Mouse (Mus musculus) embryonic facial prominence, embryonic 15.5 days (tissue): Measurements from ENCODE around the gene Sap30. TPM values are rescaled to one million over a fixed set of nuclear protein-coding genes. Genes with fewer than 3 reads are reported as not detected.
"Not testable (repeated sequence)": the region's sequence is repeated elsewhere in the genome, so short reads cannot be mapped to it uniquely, and the experiment has no call there.

Source experiments
- ATAC-seq: fragments of 200-750 bp; cut with Nextera tagmentation; 2 replicates; pipeline ENCODE4 v1.8.0; 2017; ENCODE audit warnings: low read depth, moderate TSS enrichment; ENCODE audit not compliant: insufficient number of reproducible peaks, low FRiP score, low TSS enrichment
- H3K27ac ChIP-seq: fragments of 300-500 bp; sonication (generic); replicated peaks from 2 replicates; pipeline ENCODE4 v1.5.1; 2015; ENCODE audit warnings: mild to moderate bottlenecking, inconsistent platforms
- H3K27me3 ChIP-seq: fragments of 300-500 bp; sonication (generic); 2 replicates; pipeline ENCODE4 v1.6.1; 2015; ENCODE audit warnings: inconsistent platforms
- H3K36me3 ChIP-seq: fragments of 300-500 bp; sonication (generic); 2 replicates; pipeline ENCODE4 v1.6.1; 2015; ENCODE audit warnings: mild to moderate bottlenecking, inconsistent platforms
- H3K4me1 ChIP-seq: fragments of 300-500 bp; sonication (generic); 2 replicates; pipeline ENCODE4 v1.6.1; 2015; ENCODE audit warnings: inconsistent platforms
- H3K4me2 ChIP-seq: fragments of 300-500 bp; sonication (generic); replicated peaks from 2 replicates; pipeline ENCODE4 v1.6.1; 2015; ENCODE audit warnings: mild to moderate bottlenecking, inconsistent platforms
- H3K4me3 ChIP-seq: fragments of 300-500 bp; sonication (generic); replicated peaks from 2 replicates; pipeline ENCODE4 v1.5.1; 2015; ENCODE audit warnings: mild to moderate bottlenecking, inconsistent platforms
- H3K9ac ChIP-seq: fragments of 300-500 bp; sonication (generic); 2 replicates; pipeline ENCODE4 v1.6.1; 2015; ENCODE audit warnings: inconsistent platforms
- H3K9me3 ChIP-seq: fragments of 300-500 bp; sonication (generic); replicated peaks from 2 replicates; pipeline ENCODE4 v1.6.1; 2016; ENCODE audit warnings: inconsistent platforms
- WGBS: fragments of 180-500 bp; shearing (Covaris S2); methylation state at CpG from one replicate; pipeline ENCODE4 v1.1.7; 2015; 5-methylcytosine and 5-hydroxymethylcytosine counted together
- polyA plus RNA-seq: library from polyadenylated mRNA; unstranded; fragments of >200 nt; fragmentation: Nextera tagmentation; extraction: Ambion mirVana; gene quantifications from 2 replicates; pipeline ENCODE4 v1.2.1, GENCODE M21; 2015

The Sap30 gene
- polyA plus RNA-seq, 1 experiment from 2014 or later: 36.0 TPM

DNA sequence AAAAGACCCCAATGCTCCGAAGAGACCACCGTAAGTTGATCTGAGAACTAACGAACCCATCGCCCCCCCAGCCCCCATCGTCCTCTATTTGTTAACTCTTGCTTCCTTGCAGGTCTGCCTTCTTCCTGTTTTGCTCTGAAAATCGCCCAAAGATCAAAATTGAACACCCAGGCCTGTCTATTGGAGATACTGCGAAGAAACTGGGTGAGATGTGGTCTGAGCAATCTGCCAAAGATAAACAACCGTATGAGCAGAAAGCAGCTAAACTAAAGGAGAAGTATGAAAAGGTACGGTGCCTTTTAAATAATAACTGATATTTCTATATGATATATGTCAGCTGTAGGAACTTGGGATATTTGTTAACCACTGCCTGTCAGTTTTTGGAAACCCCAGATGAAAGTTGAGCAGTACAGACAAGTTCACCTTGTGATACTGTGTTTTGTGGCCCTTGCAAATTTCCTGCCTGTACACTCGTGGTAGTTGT, 25.6 kb upstream of the Sap30 start:
- ATAC-seq: not testable (repeated sequence)
- H3K27ac ChIP-seq: peak overlapping the region; percentile 100; the same call in 1 of the 2 replicates
- 6% methylated on average over 10 of the region's 10 CpGs for WGBS

DNA sequence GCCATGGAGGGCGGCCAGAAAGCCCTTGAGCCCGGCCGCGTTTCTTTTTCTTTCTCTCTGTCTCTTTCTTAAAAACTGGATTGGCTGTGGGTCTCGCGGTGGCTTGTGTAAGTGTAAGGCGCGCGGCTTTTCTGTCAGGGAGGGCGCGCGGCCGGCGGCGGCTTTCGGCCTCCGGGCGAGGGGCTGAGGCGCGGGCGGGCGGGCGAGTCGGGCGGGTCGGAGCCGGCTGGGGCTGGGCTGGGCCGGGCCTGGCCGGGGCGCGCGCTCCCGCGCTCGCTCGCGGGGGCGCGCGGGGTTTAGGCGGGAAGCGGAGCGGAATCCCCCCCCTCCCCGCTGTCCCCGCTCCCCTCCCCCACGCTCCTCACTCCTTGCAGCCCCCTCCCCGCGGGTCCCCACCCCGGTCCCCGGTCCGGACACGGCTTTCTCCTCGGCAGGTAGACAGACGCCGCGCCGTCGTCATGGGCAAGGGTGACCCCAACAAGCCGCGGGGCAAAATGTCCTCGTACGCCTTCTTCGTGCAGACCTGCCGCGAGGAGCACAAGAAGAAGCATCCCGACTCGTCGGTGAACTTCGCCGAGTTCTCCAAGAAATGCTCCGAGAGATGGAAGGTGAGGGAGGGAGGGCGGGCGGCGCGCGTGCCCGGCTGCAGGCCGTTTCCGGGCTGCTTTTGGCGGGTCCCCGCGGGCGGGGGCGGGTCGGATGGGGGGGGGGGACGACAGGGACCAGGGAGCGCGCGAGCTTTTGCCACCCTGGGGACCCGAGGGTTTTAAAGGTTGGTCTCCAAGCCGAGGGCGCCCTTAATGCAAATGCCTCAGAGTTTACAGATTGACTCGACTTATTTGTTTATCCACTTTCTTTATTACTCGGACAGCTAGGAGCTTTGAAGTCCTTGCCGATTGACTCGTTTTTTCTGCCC, 24.7 kb upstream of the Sap30 start:
- ATAC-seq: peak; percentile 49

More for the DNA sequence above, 25.6 kb upstream of the Sap30 start:
- not testable (repeated sequence) for H3K9me3 ChIP-seq, H3K4me1 ChIP-seq, H3K27me3 ChIP-seq
- Histone ChIP-seq H3K36me3 (peaks cover 16% of the 10 kb centered on the region), H3K4me3 (peak overlapping the region; percentile 82), H3K9ac (peak overlapping the region; percentile 99), H3K4me2 (peak overlapping the region; percentile 49)

DNA sequence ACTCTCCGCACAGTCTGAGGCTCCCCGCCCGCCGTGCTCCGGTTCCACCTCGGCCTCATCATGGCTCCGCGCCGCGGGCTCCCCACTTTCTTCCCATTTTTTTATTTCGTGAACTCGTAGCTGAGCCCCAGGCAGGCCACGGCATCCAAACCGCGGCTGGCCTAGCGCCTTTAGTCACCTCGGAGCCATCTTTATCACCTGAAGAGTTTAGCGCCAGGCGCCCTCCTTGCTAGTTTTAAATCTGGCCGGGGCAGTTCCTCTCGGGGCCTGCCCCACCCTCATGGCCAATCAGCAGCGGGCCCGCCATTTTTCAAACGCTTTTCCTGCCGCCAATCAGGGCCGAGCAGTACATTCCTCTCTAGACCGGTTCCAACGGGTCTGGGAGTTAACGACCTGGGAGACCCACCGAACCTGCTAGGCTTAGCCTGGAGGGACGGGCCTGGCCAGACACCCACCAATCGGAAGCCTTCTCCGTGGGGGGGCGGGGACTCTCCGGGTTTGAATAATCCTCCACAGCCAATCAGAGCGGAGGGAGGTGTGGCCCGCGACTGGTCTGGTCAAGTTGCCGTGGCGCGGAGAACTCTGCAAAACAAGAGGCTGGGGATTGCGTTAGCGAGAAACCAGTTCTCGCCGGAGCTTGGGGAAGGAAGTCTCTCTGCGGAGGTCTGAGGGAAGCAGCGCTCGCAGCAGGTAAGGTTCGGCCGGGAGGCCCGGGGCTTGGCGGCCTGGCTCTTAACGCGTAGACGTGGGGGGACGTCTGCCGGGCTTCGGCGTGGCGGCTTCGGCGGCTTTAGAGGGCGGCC, 23.9 kb upstream of the Sap30 start, which contains the start of gene Hmgb2:
Hmgb2 (plus strand) TSS at position 592 of the 803 bp plus-strand sequence.
- WGBS: under 1% methylated on average over 63 of the region's 63 CpGs
- peak within 1 kb of the TSS; percentile 99 for H3K9ac ChIP-seq

More for the DNA sequence above, 24.7 kb upstream of the Sap30 start:
- under 1% methylated on average over 77 of the region's 96 CpGs for WGBS
- Histone ChIP-seq H3K9ac (peak overlapping the region; percentile 99), H3K4me2 (peak overlapping the region; percentile 49), H3K27ac (peak overlapping the region; percentile 100), H3K36me3 (peaks cover 10% of the 10 kb centered on the region), H3K4me1 (peaks cover 5% of the 10 kb centered on the region), H3K9me3 (no peaks in the 10 kb centered on the region), H3K27me3 (no peaks in the 10 kb centered on the region), H3K4me3 (peak overlapping the region; percentile 82)

DNA sequence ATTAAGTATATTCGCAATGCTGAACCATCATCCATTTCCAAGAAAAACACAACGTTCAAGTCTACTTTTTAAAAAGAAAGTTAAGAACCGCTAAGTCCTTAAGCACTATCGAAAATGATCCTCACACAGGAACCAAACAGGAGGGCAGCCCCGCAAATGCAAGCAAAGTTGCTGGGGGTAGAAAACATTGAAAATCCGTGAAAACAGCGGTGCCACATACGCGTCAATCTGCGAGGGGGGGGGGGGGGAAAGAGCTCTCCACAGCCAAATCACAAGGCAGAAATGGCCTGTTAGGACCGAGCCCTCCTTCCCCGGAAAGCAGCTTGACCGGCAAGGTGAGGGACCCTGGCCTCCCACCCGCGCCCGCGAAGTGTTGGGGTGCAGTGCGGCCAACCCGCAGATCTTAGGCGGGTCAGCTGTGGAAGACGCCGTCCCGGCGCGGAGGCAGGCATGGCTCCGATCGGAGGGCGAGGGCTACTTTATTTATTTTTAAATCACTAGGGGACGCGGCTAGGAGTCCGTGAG, 23.2 kb upstream of the Sap30 start:
- Histone ChIP-seq H3K9ac (peak overlapping the region; percentile 77), H3K4me1 (peaks cover 5% of the 10 kb centered on the region), H3K4me3 (peak overlapping the region; percentile 82), H3K36me3 (peaks cover 3% of the 10 kb centered on the region; the same call in 1 of the 2 replicates), H3K27me3 (no peaks in the 10 kb centered on the region), H3K27ac (peak overlapping the region; percentile 84), H3K4me2 (peak overlapping the region; percentile 96), H3K9me3 (no peaks in the 10 kb centered on the region)
- 1% methylated on average over 31 of the region's 31 CpGs for WGBS
- ATAC-seq: no peak

More for the DNA sequence above, 23.9 kb upstream of the Sap30 start, which contains the start of gene Hmgb2:
- Histone ChIP-seq H3K36me3 (peaks cover 7% of the 10 kb centered on the region), H3K27me3 (no peaks in the 10 kb centered on the region), H3K4me3 (peak within 1 kb of the TSS; percentile 82), H3K9me3 (no peaks in the 10 kb centered on the region), H3K27ac (peak within 1 kb of the TSS; percentile 100), H3K4me2 (peak within 1 kb of the TSS; percentile 96), H3K4me1 (peaks cover 5% of the 10 kb centered on the region)
- ATAC-seq: peak; percentile 100

DNA sequence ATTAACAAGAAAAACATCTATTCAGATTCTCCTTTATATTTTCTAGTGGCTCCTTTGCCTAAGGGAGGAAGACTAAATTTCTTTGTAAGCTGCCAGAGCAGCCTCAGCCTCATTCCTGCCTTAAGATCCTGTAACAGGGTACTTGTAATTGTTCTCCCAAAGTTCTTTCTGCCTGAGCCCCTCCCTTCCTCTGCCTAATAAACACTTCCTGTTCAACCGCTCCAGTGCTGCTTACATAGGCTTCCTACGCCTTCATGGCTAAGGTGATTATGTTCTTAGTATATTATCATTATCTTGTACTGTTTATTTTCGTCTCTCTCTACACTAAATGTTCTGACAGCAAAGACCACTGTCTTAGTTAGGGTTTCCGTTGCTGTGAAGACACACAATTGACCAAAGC, 21.0 kb upstream of the Sap30 start:
- no peak overlapping the region for H3K4me2 ChIP-seq
- no peaks in the 10 kb centered on the region for H3K36me3 ChIP-seq
- H3K9ac ChIP-seq: no peak overlapping the region
- H3K27me3 ChIP-seq: no peaks in the 10 kb centered on the region
- H3K4me3 ChIP-seq: no peak overlapping the region
- 75% methylated on average over 4 of the region's 4 CpGs for WGBS
- H3K9me3 ChIP-seq: no peaks in the 10 kb centered on the region
- no peak overlapping the region for H3K27ac ChIP-seq
- ATAC-seq: no peak
- peaks cover 5% of the 10 kb centered on the region for H3K4me1 ChIP-seq

DNA sequence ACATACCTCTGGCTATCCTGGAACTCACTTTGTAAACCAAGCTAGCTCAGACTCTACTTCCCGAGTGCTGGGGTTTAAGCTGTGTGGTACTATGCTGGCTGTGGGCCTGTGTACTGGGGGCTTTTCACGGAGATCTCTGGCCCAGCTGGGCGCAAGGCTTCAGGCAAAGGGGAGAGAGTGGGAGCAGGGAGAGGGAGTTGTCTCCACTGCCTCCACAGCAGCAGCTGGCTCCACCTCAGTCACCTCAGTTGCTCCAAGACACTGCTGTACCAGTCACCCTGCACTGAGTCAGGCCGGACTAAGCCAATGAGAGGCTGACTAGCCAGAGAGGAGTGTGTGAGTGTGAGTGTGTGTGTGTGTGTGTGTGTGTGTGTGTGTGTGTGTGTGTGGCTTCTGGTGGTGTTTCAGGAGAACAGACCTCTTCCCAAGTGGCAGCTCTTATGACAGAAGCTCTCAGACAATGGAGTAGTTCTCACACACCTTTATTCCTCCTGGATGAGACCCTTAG, 19.9 kb upstream of the Sap30 start:
- no peak overlapping the region for H3K4me2 ChIP-seq
- H3K9ac ChIP-seq: no peak overlapping the region
- peaks cover 5% of the 10 kb centered on the region for H3K4me1 ChIP-seq
- WGBS: 86% methylated on average over 4 of the region's 4 CpGs
- H3K9me3 ChIP-seq: no peaks in the 10 kb centered on the region
- no peaks in the 10 kb centered on the region for H3K27me3 ChIP-seq
- ATAC-seq: no peak
- no peak overlapping the region for H3K27ac ChIP-seq
- no peaks in the 10 kb centered on the region for H3K36me3 ChIP-seq
- no peak overlapping the region for H3K4me3 ChIP-seq

DNA sequence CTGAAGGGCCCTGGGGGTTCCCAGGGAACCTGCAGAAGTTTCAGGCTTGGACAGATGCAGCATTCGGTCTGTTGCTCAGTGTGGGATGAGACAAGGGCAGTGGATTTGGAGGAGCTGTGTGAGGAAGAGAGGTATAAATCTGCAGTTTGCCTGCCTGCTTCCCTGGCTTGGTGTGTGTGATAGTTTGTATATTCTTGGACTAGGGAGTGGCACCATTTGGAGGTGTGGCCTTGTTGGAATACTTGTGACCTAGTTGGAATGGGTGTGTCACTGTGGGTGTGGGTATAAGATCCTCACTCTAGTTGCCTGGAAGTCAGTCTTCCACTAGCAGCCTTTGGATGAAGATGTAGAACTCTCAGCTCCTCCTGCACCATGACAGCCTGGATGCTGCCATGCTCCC, 17.8 kb upstream of the Sap30 start:
- not testable (repeated sequence) for H3K36me3 ChIP-seq, ATAC-seq, H3K27me3 ChIP-seq, H3K4me3 ChIP-seq, H3K4me1 ChIP-seq, H3K4me2 ChIP-seq, H3K9ac ChIP-seq, H3K27ac ChIP-seq, H3K9me3 ChIP-seq
- 69% methylated on average over 1 of the region's 1 CpGs for WGBS

DNA sequence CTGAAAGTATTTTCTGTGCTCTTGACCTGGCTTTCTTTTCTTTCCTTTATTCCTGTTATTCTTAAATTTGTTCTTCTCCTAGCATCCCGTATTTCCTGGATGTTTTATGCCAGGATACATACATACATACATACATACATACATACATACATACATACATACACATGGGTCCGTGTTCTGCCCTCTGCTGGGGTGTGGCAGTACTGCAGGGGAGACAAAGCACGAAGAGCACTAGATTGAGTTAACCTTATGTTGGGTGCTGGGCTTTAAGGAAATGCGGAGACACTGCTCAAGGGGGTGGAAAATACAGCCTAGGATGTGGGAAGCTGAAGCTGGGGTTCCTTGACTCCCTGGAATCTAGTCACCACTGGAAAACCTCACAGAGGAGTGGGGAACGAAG, 16.0 kb upstream of the Sap30 start:
- WGBS: 47% methylated on average over 5 of the region's 5 CpGs
- no peaks in the 10 kb centered on the region for H3K27me3 ChIP-seq

DNA sequence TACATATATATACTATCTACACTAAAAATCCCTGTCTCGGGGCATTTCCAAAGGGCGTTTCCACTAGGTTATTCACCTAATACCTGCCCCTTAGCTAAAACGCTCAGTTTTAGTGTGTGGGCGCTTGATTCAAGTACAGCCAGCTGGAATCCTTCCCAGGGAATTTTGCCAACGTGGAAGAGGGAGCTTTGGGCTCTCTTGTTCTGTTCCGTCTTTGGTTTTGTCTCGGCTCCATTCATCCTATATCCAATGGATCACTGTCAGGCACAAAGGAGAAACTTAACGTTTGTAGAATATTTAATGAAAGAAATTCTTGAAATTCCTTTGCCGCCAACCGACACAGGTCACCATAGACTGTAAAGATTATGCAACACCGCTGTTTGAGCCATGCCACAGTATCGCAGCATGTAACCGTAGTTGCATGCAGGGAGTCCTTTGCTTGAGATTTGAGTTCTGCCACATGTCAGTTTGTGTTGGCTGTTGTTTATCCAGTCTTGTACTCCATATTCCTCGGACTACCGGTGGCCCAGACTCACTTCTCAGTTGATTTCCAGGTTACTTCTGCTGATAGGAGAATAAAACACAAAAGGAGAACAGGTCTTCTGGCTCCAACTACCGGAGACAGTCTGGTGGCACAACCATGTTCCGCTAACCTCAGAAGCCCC, 11.3 kb upstream of the Sap30 start:
- ATAC-seq: peak; percentile 68; the same call in 1 of the 2 replicates
- 0 out of 2 replicates have a peak overlapping the region, but pooled peaks have one; percentile 17 for H3K27ac ChIP-seq
- WGBS: 50% methylated on average over 17 of the region's 17 CpGs
- H3K9ac ChIP-seq: no peak overlapping the region
- H3K27me3 ChIP-seq: no peaks in the 10 kb centered on the region
- no peaks in the 10 kb centered on the region for H3K36me3 ChIP-seq
- H3K4me3 ChIP-seq: no peak overlapping the region
- peak overlapping the region; percentile 4 for H3K4me2 ChIP-seq
- H3K4me1 ChIP-seq: no peaks in the 10 kb centered on the region
- no peaks in the 10 kb centered on the region for H3K9me3 ChIP-seq

More for the DNA sequence above, 16.0 kb upstream of the Sap30 start:
- H3K9me3 ChIP-seq: no peaks in the 10 kb centered on the region
- ATAC-seq: no peak
- no peak overlapping the region for H3K4me3 ChIP-seq
- H3K4me2 ChIP-seq: no peak overlapping the region
- no peak overlapping the region for H3K27ac ChIP-seq
- no peaks in the 10 kb centered on the region for H3K36me3 ChIP-seq
- no peaks in the 10 kb centered on the region for H3K4me1 ChIP-seq
- no peak overlapping the region for H3K9ac ChIP-seq

DNA sequence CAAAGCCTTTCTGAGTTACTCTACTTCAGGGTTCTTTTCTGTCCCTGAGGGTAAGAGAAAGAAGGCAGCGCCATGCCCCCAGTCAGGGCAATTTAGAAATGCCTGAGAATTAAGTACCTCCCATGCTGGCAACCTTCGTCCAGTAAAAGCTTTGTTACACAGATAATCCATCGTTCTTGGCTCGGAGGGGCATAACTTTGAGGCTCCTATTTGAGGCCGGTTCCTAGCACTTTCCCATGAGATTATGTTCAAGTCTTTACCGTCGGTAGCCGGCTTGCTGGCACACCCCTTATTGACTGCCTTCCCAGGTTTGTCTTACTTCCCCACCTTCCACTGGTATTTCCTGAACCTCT, 10.8 kb upstream of the Sap30 start:
- Histone ChIP-seq H3K9me3 (no peaks in the 10 kb centered on the region), H3K36me3 (no peaks in the 10 kb centered on the region), H3K4me3 (no peak overlapping the region), H3K4me1 (no peaks in the 10 kb centered on the region), H3K9ac (no peak overlapping the region), H3K27ac (no peak overlapping the region), H3K27me3 (no peaks in the 10 kb centered on the region), H3K4me2 (peak overlapping the region; percentile 4)
- WGBS: 29% methylated on average over 8 of the region's 8 CpGs
- 0 out of 2 replicates have a peak, but pooled peaks have one; percentile 9 for ATAC-seq
